Mouse (Mus musculus) Patski (cell line): ENCODE data around the gene BC030499. TPM values are rescaled to one million over a fixed set of nuclear protein-coding genes. Genes with fewer than 3 reads are reported as not detected.
A peak's percentile ranks its signal among the peaks of the same experiment; 100 is the strongest.

Experiments
- ATAC-seq: fragments of 100-300 bp; one replicate; pipeline ENCODE4 v1.8.0; 2021
- CTCF ChIA-PET: fragments of 350-600 bp; sonication (Branson Sonifier 250); formaldehyde crosslinking; loops from one replicate; lab custom pipeline; 2022; ENCODE audit warnings: inconsistent platforms; lab: Charles Lee
- POLR2A ChIA-PET: fragments of 350-600 bp; sonication (Branson Sonifier 250); formaldehyde crosslinking; loops from one replicate; lab custom pipeline; 2022; ENCODE audit warnings: antibody characterized with exemption, inconsistent platforms; lab: Charles Lee
- DNase-seq: peaks from one replicate; pipeline ENCODE4 v3.0.0-alpha.2; 2011; ENCODE audit warnings: low read depth, low spot score
- H3K27me3 ChIP-seq: fragments of 371-371 bp; one replicate; pipeline ENCODE4 v1.5.1; 2021
- CTCF ChIP-seq: fragments of 100-300 bp; IDR thresholded peaks from one replicate; pipeline ENCODE4 v1.5.1; 2021
- in situ Hi-C: fragments of 300-500 bp; cut with MboI; formaldehyde crosslinking; loops from 3 replicates; pipeline ENCODE4 v1.11.1; 2018; ENCODE audit warnings: low pct_unique_long_range_greater_than_20kb, mixed read lengths
- polyA plus RNA-seq: library from polyadenylated mRNA; unstranded; gene quantifications from one replicate; pipeline ENCODE4 v1.2.3, GENCODE M21; 2021

The BC030499 gene
- polyA plus RNA-seq = 0.30 TPM

DNA sequence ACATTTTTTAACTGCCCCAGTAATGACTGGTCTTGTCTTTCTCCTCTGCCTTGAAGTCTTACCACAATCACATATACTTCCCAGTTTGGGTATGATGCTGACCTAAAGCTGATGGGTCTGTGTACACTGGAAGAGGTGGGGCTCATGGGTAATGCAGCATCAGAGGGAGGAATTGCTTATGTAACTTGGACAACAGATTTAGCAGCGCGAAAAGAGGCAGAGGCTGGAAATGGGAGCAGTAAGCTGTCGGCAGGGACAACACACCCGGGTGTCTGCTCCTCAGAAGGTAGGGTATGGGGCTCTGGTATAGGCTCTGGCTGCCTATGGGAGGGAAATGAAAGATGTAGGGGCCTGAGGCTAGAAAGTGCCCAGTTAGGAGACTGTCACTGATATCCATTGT lies at the start of gene BC030499:
Gene BC030499, plus strand, starts transcription at position 188 of the 400 bp plus-strand sequence.
- DNase-seq = no peak
- no peak for ATAC-seq
- ChIA-PET CTCF (no interaction called here), POLR2A (no interaction called here)
- in situ Hi-C loops = no loop called here
- no peaks in the 10 kb centered on the region for H3K27me3 ChIP-seq
- TF ChIP-seq CTCF = no peak

DNA sequence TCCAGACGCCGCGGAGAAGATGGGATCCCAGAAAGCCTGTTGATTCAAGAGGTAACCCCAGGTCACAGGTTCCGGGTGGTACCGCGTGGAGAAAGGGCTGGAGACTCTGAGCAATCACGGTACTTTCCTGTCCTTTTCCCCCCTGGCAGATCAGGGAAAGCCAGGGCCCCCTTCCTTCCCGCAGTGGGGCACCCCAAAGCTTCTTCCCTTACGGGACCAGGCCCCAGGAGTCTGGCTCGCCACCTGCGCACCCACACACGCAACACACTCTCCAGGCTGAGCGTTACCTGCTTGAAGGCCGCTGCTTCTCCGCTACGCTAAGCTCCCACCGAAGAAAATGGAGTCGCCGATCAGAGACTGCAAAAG lies 45.4 kb upstream of the BC030499 start:
- POLR2A ChIA-PET = interaction anchor here (0.5 to 1.5 kb wide), 7 partner anchors 11 to 131 kb away, joined by 3 to 4 read pairs (median 3); no protein-coding TSS in a partner anchor
- in situ Hi-C loops = no loop called here
- no peaks in the 10 kb centered on the region for H3K27me3 ChIP-seq
- DNase-seq (no peak), ATAC-seq (peak; percentile 14)
- TF ChIP-seq CTCF = no peak
- CTCF ChIA-PET = no interaction called here

DNA sequence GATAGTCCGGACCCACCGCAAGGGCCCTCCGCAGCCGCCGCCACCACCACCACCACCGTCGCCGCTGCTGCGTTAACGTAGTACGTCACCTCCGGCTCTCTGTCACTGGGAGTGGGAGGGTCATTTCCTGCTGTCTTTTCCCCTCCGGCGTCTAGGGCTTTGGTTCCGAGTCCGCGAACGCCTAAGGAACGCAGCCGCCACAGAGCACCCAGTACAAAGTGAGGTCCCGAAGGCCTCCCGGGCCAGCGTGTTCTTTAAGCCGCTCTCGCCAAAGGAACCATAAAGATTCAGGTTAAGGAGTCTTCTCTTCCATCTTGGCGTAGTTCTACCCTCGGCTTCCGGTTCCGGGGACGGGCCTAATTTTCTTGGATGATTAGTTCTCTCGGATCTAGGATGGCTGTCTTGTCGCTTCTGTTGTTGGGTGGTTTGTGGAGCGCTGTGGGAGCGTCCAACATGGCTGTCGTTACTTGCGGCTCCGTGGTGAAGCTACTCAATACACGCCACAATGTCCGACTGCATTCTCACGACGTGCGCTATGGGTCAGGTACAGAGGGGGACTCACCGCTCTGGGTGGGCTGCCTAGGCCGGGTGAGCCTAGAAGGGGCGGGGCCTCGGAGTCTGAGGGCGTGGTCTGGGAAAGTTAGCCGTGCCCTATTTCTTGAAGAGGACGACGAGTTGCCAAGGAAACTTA lies 44.9 kb upstream of the BC030499 start, which contains the start of the genes Sdf2 and Supt6:
Gene Sdf2, plus strand, starts transcription at position 120 of the 691 bp plus-strand sequence.
Gene Supt6, minus strand, starts transcription at position 361 of the 691 bp plus-strand sequence.
- no peaks in the 10 kb centered on the region for H3K27me3 ChIP-seq
- TF ChIP-seq CTCF = no peak
- peak; percentile 71 for DNase-seq
- CTCF ChIA-PET = interaction anchor here (1.2 kb wide), 1 partner anchor 32 kb away, joined by 3 read pairs; no protein-coding TSS in a partner anchor
- in situ Hi-C loops = no loop called here
- ATAC-seq = peak; percentile 93
- POLR2A ChIA-PET = interaction anchor here (0.5 to 1.5 kb wide), 7 partner anchors 11 to 130 kb away, joined by 3 to 4 read pairs (median 3); no protein-coding TSS in a partner anchor

DNA sequence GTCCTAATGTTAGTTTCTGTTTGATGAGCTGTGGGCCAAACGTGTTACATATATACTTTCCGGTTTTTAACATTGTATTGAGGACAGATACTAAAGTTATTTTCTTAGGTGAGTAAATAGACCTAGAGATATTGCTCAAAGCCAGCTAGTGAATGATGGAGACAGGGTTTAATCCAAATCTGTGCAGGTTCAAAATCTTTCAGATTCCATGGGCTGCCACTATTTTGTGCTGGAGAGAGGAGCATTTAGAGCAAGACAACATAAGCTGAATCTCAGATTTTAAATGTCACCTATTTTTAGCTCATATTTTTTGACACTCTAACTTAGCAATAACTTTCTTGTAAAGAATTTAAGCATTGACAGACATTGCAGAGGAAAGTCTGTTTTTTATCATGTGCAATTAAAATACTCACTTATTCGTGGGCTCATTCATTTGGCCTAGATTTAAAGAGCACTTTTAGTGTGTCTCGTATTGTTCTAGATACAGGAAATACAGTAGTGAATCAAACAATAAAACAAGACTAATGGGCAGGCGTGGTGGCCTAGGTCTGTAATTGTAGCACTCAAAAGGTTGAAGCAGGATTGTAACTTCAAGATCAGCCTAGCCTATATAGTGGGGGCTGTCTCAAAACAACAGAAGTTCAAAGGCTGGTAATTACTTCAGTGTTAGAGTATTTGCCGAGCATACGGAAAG lies 44.2 kb upstream of the BC030499 start:
- ChIA-PET POLR2A (interaction anchor here (0.8 to 1.5 kb wide), 3 partner anchors 13 to 21 kb away, joined by 3 to 4 read pairs (median 4); no protein-coding TSS in a partner anchor), CTCF (interaction anchor here (1.2 kb wide), 1 partner anchor 33 kb away, joined by 3 read pairs; no protein-coding TSS in a partner anchor)
- TF ChIP-seq CTCF = no peak
- ATAC-seq = no peak
- in situ Hi-C loops = no loop called here
- DNase-seq = no peak
- H3K27me3 ChIP-seq = no peaks in the 10 kb centered on the region

DNA sequence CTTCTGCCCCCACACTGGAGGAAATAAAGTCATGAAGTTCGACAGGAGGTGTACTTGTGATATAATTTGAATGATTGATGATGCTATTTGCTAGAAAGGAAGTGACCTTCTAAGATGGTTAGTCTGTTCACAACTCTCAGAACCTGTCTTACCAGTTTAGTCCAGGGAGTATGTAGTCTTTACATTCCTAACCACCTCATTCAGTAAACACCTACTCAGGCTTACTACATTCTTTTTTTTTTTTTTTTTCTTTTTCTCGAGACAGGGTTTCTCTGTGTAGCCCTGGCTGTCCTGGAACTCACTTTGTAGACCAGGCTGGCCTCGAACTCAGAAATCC lies 43.7 kb upstream of the BC030499 start:
- no peak for TF ChIP-seq CTCF
- POLR2A ChIA-PET = interaction anchor here (1.5 kb wide), 1 partner anchor 14 kb away, joined by 4 read pairs; no protein-coding TSS in a partner anchor
- no peak for DNase-seq
- no peak for ATAC-seq
- CTCF ChIA-PET = interaction anchor here (1.2 kb wide), 1 partner anchor 33 kb away, joined by 3 read pairs; no protein-coding TSS in a partner anchor
- in situ Hi-C loops = no loop called here
- no peaks in the 10 kb centered on the region for H3K27me3 ChIP-seq

DNA sequence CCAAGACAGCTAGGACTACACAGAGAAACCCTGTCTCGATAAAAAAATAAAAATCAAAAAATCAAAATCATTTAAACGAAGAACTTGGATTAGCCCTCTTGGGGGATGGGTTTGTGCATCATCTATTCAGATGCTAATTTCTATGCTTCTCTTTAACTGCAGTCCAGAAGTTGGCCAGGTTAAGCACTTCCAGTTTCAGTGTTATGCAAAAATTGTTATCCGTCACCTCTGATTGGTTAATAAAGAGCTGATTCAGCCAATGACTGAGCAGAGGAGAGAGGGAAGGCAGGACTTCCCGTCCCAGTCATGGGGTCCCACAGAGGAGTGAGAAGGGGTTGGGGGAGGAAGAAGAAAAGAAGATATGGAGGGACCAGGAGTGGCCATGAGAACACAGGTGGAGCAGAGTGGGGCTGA lies 42.9 kb upstream of the BC030499 start:
- POLR2A ChIA-PET = no interaction called here
- in situ Hi-C loops = no loop called here
- no peak for ATAC-seq
- no peak for DNase-seq
- H3K27me3 ChIP-seq = no peaks in the 10 kb centered on the region
- CTCF ChIA-PET = no interaction called here
- TF ChIP-seq CTCF = no peak

DNA sequence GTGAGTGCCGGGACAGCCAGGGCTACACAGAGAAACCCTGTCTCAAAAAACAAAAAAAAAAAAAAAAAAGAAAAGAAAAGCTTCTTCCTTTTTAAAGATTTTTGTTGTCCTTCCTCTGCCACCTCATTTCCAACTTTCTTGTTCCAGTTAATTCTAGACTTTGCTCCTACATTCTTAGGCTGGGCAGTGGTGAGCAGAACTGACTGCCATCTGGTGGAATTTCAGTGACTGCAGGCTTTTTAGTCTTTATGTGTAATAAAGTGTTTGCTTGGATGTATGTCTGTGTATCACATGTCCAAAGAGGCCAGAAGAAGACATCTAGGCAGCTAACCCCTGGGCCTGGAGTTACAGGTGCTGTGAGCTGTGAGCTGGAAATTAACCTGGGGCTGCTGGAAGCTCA lies 34.0 kb upstream of the BC030499 start:
- H3K27me3 ChIP-seq = no peaks in the 10 kb centered on the region
- DNase-seq (no peak), ATAC-seq (no peak)
- in situ Hi-C loops = no loop called here
- CTCF ChIA-PET = no interaction called here
- POLR2A ChIA-PET = interaction anchor here (0.7 kb wide), 1 partner anchor 11 kb away, joined by 3 read pairs; the partner anchor contains the start of genes Sdf2 and Supt6
- peak; percentile 37 for TF ChIP-seq CTCF

DNA sequence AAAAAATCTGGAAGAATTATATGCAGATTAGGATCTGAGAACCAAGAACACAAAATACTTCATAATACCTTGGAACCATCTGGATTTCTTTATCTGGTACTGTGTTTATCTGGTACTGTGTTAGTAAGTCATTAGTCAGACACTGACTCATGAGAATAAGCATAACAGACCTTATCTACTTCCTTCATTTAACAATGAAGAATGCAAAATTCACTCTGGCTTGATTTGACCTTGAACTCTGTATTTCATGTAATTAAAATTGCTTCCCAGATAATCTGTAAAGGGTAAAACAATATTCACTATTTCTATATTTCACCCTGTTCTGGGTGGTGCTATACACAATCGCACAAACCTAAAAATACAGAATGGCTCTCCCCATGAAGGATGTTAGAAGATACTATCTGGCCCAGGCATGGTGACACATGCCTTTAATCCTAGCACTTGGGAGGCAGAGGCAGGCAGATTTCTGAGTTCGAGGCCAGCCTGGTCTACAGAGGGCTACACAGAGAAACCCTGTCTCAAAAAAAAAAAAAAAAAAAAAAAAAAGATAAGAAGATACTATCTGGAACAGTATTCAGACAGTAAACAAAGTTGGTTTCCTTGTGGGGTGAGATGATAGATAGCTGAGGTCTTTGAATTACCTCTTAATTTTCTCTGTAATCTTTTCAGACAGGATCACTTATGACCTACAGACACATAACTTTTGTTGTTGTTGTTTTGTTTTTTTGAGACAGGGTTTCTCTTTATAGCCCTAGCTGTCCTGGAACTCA lies 30.0 kb upstream of the BC030499 start:
- TF ChIP-seq CTCF = no peak
- ChIA-PET CTCF (no interaction called here), POLR2A (no interaction called here)
- ATAC-seq (no peak), DNase-seq (no peak)
- in situ Hi-C loops = no loop called here
- no peaks in the 10 kb centered on the region for H3K27me3 ChIP-seq

DNA sequence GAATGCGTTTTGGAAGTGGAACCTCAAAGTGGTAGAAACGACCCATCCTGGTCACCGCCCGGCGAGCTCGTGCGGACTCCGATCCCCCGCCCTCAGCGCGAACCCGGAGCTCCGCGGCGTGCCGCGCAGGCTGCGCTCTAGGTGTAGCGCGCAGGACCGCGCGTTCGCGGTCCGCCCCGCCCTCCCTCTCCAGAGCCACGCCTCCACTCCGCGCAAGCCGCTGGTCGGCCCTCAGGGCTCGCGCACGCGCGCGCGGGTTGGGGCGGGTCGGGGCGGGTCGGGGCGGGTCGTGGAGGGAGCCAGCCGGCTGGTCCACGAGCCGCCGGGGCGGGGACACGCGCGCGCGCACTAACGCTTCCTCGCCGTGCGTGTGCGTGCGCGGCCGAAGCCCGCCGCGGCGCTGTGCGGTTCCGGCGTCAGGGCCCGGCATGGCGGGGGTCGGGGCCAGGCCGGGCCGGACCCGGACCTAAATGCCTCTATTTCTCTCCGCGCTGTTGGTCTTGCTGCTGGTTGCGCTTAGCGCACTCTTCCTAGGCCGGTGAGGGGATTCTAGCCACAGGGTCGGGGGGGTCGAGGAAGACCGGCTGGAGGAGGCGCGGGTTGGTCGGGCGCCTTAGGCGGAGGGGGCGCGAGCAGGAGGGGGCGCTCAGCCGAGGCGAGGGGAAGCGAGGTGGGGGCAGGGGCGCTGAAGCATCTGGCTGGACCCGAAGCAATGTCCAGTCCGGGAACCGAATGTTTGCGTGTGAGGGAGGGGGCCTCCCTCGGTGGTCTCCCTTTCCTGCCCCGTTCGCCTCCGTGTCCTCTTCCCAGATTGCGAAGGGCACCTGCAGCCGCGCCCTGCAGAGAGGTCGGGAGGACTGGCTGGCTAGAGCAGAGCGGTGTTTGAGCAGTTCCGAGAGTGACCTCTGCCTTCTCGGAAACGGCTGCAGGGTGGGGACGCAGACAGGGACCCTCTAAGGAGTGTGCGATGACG lies 29.0 kb upstream of the BC030499 start, which contains the start of gene 2610507B11Rik:
Gene 2610507B11Rik, plus strand, starts transcription at position 373 of the 973 bp plus-strand sequence.
- ChIA-PET CTCF (interaction anchor here (1.0 to 2.4 kb wide), 5 partner anchors 17 to 83 kb away, joined by 3 to 9 read pairs (median 4); no protein-coding TSS in a partner anchor), POLR2A (interaction anchor here (0.6 to 2.0 kb wide), 2 partner anchors 37 to 85 kb away, joined by 4 to 6 read pairs; no protein-coding TSS in a partner anchor)
- in situ Hi-C loops = no loop called here
- DNase-seq (peak; percentile 47), ATAC-seq (peak; percentile 74)
- H3K27me3 ChIP-seq = no peaks in the 10 kb centered on the region
- TF ChIP-seq CTCF = no peak
